Mouse (Mus musculus) myocyte (in vitro differentiated cells): ENCODE results near the gene Cables2. TPM values are rescaled to one million over a fixed set of nuclear protein-coding genes. Genes with fewer than 3 reads are reported as not detected.

ENCODE experiments used
- H3K27me3 ChIP-seq: one replicate; pipeline ENCODE4 v1.6.1; 2011; ENCODE audit not compliant: control insufficient read depth, insufficient read depth, insufficient read length
- H3K36me3 ChIP-seq: one replicate; pipeline ENCODE4 v1.6.1; 2011; ENCODE audit not compliant: control insufficient read depth, insufficient read depth
- H3K4me2 ChIP-seq: one replicate; pipeline ENCODE4 v1.6.1; 2011; ENCODE audit warnings: low read depth, control low read depth
- H3K4me3 ChIP-seq: one replicate; pipeline ENCODE4 v1.5.1; 2011; ENCODE audit warnings: mild to moderate bottlenecking, control low read depth, moderate library complexity
- H3K79me2 ChIP-seq: one replicate; pipeline ENCODE4 v1.6.1; 2011; ENCODE audit not compliant: control insufficient read depth, insufficient read depth
- H3ac ChIP-seq: one replicate; pipeline ENCODE4 v1.6.1; 2011; ENCODE audit not compliant: control insufficient read depth, insufficient read length
- CEBPB ChIP-seq: IDR thresholded peaks from 2 replicates; pipeline ENCODE4 v1.6.1; 2011; ENCODE audit warnings: mild to moderate bottlenecking, moderate library complexity; ENCODE audit not compliant: poor library complexity, insufficient read depth, severe bottlenecking
- E2F4 ChIP-seq: IDR thresholded peaks from one replicate; pipeline ENCODE4 v1.6.1; 2011; ENCODE audit warnings: mild to moderate bottlenecking, control low read depth, moderate library complexity; ENCODE audit not compliant: insufficient read depth
- MAX ChIP-seq: IDR thresholded peaks from one replicate; pipeline ENCODE4 v1.6.1; 2011; ENCODE audit warnings: low read depth, mild to moderate bottlenecking, control low read depth
- MYOD1 ChIP-seq, 3 experiments: IDR thresholded peaks; one replicate each; pipeline ENCODE4 v1.6.1; 2011; ENCODE audit warnings: control low read depth in 2 of 3, low read depth in 2 of 3, mild to moderate bottlenecking in 2 of 3, moderate library complexity in 1 of 3; ENCODE audit not compliant: insufficient read length in 2 of 3, control insufficient read depth in 1 of 3
- MYOG ChIP-seq, 3 experiments: IDR thresholded peaks; one replicate each; pipeline ENCODE4 v1.6.1; 2011; ENCODE audit warnings: control low read depth in 2 of 3, low read depth in 2 of 3, mild to moderate bottlenecking in 2 of 3; ENCODE audit not compliant: insufficient read length in 2 of 3, control insufficient read depth in 1 of 3, insufficient read depth in 1 of 3
- POLR2A ChIP-seq: IDR thresholded peaks from one replicate; pipeline ENCODE4 v1.6.1; 2011; ENCODE audit warnings: low read depth, mild to moderate bottlenecking, control low read depth, moderate library complexity; ENCODE audit not compliant: insufficient read length
- POLR2AphosphoS2 ChIP-seq: IDR thresholded peaks from one replicate; pipeline ENCODE4 v1.6.1; 2011; ENCODE audit warnings: low read depth, control low read depth; ENCODE audit not compliant: insufficient read length
- REST ChIP-seq: IDR thresholded peaks from one replicate; pipeline ENCODE4 v1.6.1; 2011; ENCODE audit warnings: mild to moderate bottlenecking, control low read depth, moderate library complexity; ENCODE audit not compliant: insufficient read depth, insufficient read length
- SRF ChIP-seq: IDR thresholded peaks from one replicate; pipeline ENCODE4 v1.6.1; 2011; ENCODE audit warnings: low read depth; ENCODE audit not compliant: control insufficient read depth, insufficient read length
- TCF12 ChIP-seq: IDR thresholded peaks from one replicate; pipeline ENCODE4 v1.6.1; 2011; ENCODE audit warnings: mild to moderate bottlenecking, control low read depth; ENCODE audit not compliant: poor library complexity, insufficient read depth, severe bottlenecking
- TCF3 ChIP-seq: IDR thresholded peaks from one replicate; pipeline ENCODE4 v1.6.1; 2011; ENCODE audit warnings: low read depth, control low read depth; ENCODE audit not compliant: insufficient read length
- USF1 ChIP-seq: IDR thresholded peaks from one replicate; pipeline ENCODE4 v1.6.1; 2011; ENCODE audit warnings: low read depth, mild to moderate bottlenecking, control low read depth, moderate library complexity
- polyA plus RNA-seq: library from polyadenylated mRNA; unstranded; fragments of >200 nt; fragmentation: generic; extraction: Trizol; gene quantifications from one replicate; pipeline ENCODE4 v1.2.1, GENCODE M21; 2012; ENCODE audit warnings: missing spikeins

Gene Cables2
- polyA plus RNA-seq, 1 experiment: 6.8 TPM

- no peak overlapping the region for H3ac ChIP-seq
- TF ChIP-seq E2F4: no peak
- TF ChIP-seq MYOG (IDR thresholded peaks at IDR 0.05; ENCODE audit: control insufficient read depth in 1 of 3, insufficient read depth in 1 of 3, insufficient read length in 2 of 3, low read depth in 2 of 3): no peak
- TF ChIP-seq POLR2AphosphoS2: no peak
- TF ChIP-seq USF1: no peak
- no peak for TF ChIP-seq REST
- no peak for TF ChIP-seq MAX
- no peak for TF ChIP-seq TCF12
- no peak for TF ChIP-seq SRF
- H3K4me3 ChIP-seq: no peak overlapping the region
- H3K36me3 ChIP-seq: no peaks in the 10 kb centered on the region
- peaks cover 27% of the 10 kb centered on the region for H3K27me3 ChIP-seq
- no peaks in the 10 kb centered on the region for H3K79me2 ChIP-seq
- no peak overlapping the region for H3K4me2 ChIP-seq
These were observed 32.2 kb upstream of the Cables2 start for GRCm38 (mm10) chr2:180305490-180305889.

DNA sequence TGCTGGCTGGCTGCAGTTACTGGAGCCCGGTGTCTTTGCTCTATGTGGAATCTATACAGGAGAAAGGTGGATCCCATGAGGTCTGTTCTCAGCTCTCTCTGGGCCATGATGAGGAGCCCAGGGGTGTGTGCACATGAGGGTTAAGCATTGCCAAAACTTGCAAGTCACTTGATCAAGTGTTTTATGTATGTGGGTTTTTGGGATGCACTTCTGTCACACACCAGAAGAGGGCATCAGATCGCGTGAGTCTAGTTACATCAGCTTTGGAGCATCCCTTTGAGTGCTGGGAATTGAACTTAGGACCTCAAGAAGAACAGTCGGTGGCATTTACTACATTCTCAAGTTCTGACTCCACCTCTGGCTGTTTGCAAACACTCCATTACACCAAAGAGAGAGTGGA lies 31.3 kb upstream of the Cables2 start:
- Histone ChIP-seq H3K36me3 (no peaks in the 10 kb centered on the region), H3K79me2 (no peaks in the 10 kb centered on the region), H3ac (no peak overlapping the region), H3K27me3 (peaks cover 21% of the 10 kb centered on the region), H3K4me3 (no peak overlapping the region), H3K4me2 (no peak overlapping the region)
- no peak for TF ChIP-seq MAX
- no peak for TF ChIP-seq MYOG (IDR thresholded peaks at IDR 0.05; ENCODE audit: control insufficient read depth in 1 of 3, insufficient read depth in 1 of 3, insufficient read length in 2 of 3, low read depth in 2 of 3)
- TF ChIP-seq MYOD1 (IDR thresholded peaks at IDR 0.05; ENCODE audit: control insufficient read depth in 1 of 3, insufficient read length in 2 of 3, low read depth in 2 of 3): no peak
- TF ChIP-seq USF1: no peak

DNA sequence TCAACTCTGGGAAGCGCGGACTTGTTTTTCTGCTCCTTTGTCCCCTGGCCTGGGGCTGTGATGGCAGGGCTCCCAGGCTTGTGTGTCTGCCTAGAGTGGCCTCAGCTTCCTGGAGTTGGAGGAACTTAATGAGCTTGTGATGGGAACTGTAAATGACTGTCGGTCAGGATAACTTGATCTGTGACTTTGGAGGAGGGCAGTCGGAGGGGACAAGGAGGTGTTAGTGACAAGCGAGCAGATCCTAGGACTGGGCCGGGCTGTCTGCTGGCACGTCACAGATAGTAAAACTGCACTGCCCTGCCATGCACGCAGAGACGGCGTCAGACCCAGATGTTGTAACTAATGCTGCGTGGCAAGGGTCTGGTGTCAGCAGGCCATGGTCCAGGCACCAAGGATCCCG lies 30.2 kb upstream of the Cables2 start:
- no peak for TF ChIP-seq E2F4
- TF ChIP-seq POLR2A: no peak
- TF ChIP-seq CEBPB: no peak
- no peak for TF ChIP-seq MAX
- TF ChIP-seq REST: no peak
- no peak for TF ChIP-seq POLR2AphosphoS2
- Histone ChIP-seq H3K27me3 (peaks cover 14% of the 10 kb centered on the region), H3K36me3 (no peaks in the 10 kb centered on the region), H3K4me3 (no peak overlapping the region), H3ac (no peak overlapping the region), H3K79me2 (no peaks in the 10 kb centered on the region), H3K4me2 (no peak overlapping the region)

DNA sequence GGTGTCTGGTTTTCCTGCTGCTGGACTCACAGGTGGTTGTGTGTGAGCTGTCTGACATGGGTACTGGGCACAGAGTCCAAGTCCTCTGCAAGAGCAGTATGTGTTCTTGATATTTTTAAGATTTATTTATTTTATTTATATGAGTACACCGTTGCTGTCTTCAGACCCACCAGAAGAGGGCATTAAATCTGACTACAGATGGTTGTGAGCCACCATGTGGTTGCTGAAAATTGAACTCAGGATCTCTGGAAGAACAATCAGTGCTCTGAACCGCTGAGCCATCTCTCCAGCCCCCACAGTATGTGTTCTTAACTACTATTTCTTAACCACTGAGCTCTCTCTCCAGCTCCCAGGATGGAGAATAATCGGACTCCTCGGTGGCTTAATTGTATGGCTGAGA lies 28.9 kb upstream of the Cables2 start:
- TF ChIP-seq POLR2AphosphoS2 (no peak), REST (no peak), MYOG (IDR thresholded peaks at IDR 0.05; ENCODE audit: control insufficient read depth in 1 of 3, insufficient read depth in 1 of 3, insufficient read length in 2 of 3, low read depth in 2 of 3) (no peak), SRF (no peak), POLR2A (no peak), E2F4 (no peak), TCF12 (no peak), TCF3 (no peak), MAX (no peak), CEBPB (no peak), MYOD1 (IDR thresholded peaks at IDR 0.05; ENCODE audit: control insufficient read depth in 1 of 3, insufficient read length in 2 of 3, low read depth in 2 of 3) (no peak), USF1 (no peak)
- Histone ChIP-seq H3K27me3 (peaks cover 16% of the 10 kb centered on the region), H3K79me2 (no peaks in the 10 kb centered on the region), H3K4me3 (no peak overlapping the region), H3K4me2 (no peak overlapping the region), H3K36me3 (no peaks in the 10 kb centered on the region), H3ac (no peak overlapping the region)

DNA sequence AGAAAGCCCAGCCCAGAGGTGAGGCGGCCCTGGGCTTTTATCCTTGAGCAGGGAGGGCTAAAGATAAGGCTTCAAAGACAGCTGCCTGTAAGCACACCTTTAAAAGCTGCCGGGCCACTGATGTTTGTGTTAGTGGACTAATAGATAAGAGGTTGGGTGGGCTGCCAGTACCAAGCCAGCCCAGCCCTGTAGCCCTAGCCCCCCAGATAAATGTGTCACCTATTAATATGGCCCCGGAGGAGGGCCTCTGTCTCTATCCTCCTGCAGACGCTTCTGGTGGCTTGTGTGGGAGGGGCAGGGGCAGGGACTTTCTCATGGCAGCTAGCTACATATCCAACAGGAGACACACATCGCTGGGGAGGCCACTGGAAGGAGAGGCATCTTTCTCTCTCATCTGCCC lies 27.5 kb upstream of the Cables2 start:
- H3K27me3 ChIP-seq: peaks cover 22% of the 10 kb centered on the region
- H3K4me2 ChIP-seq: no peak overlapping the region
- H3K36me3 ChIP-seq: no peaks in the 10 kb centered on the region
- H3K79me2 ChIP-seq: no peaks in the 10 kb centered on the region
- H3ac ChIP-seq: no peak overlapping the region
- H3K4me3 ChIP-seq: no peak overlapping the region
- no peak for TF ChIP-seq REST

DNA sequence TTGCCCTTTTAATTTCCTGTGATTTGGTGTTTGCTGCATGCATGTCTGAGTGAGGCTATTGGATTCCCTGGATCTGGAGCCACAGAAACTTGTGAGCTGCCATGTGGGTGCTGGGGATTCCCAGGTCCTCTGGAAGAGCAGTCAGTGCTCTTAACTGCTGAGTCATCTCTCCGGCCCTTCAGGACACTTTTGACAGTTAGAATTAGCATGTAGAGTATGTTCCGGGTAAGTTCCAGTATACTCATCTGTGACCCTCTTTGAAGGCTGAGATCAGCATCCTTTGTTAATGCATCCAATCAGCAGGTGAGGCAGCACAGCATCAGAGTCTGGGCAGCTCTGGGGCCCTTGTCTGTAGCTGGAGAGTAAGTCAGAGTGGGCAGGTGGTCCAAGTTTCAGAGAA lies 27.0 kb upstream of the Cables2 start:
- H3K4me3 ChIP-seq: no peak overlapping the region
- H3K79me2 ChIP-seq: no peaks in the 10 kb centered on the region
- no peaks in the 10 kb centered on the region for H3K36me3 ChIP-seq
- no peak overlapping the region for H3ac ChIP-seq
- H3K27me3 ChIP-seq: peaks cover 21% of the 10 kb centered on the region
- H3K4me2 ChIP-seq: no peak overlapping the region
- TF ChIP-seq REST: no peak
